Mouse (Mus musculus) CD4-positive helper T cell, adult 2 months (primary cell): Measurements from ENCODE around the gene Podxl.

Experiments used
- DNase-seq: peaks from one replicate; pipeline ENCODE4 v3.0.0-alpha.2; 2012; ENCODE audit warnings: low read depth, missing footprints, low spot score

Podxl gene

GRCm38 (mm10) chr6:31524121-31524520 is 39.7 kb downstream of the Podxl start:
- DNase-seq, result no peak

- no peak for DNase-seq
Measured at GRCm38 (mm10) chr6:31523657-31524056, 40.1 kb downstream of the Podxl start.

GRCm38 (mm10) chr6:31523039-31523438 is 40.7 kb downstream of the Podxl start:
- no peak for DNase-seq

DNA sequence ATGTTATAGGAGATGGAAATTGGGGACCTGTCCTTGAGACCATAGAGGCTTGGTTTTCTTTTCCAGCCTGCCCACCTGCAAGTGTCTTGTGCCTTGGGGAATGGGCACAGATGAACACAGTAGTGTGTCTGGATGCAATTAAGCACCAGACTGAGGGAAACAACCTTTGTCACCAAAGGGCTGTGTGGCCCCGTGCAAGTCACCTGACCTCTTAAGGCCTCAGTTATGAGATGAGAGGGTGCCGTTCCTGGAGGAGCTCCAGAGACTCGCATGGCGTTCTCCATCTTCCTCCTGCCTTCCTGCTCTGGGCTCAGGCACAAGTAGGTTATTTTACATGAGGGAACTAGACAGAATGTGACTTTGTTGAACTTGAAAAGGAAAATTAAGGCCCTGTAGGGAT is 41.3 kb downstream of the Podxl start:
- no peak for DNase-seq

DNA sequence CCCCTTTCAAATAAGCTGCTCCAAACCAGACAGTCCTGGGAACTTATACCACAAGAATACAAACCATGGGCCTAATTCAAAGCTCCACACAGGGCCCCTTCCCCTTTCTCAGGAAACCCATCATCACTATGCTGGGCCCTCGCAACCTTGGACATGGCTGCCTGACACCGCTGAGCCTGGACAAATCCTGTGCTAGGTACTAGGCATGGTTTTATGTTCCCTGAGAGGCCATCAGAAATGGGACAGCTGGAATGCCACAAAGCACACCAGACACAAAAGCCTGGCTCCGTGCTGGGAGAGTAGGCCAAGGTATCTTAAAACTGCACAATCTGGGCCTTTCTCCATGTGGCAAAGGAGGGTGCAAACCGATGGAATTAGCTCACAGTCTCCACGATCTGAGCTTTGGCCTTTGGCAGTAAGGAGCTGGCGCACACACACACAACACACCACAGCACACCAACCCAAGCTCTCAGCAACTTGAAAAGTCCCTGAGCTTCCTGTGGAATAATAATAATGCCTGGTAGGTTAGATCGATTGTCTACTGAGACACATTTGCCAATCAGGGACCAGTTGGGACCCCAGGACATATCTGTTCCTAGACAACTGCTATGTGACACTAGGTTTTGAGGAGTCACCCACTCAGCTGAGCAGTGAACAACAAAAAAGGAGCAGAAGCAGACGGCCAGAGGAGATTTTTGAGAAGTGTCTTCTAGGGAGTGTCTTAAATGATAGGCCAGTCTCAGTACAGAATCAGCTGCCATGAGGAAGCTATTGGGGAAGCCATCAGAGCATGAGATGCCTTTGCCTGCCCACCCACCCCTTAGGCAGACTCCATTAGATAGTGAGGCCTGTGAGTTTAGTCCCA is 42.1 kb downstream of the Podxl start:
- no peak for DNase-seq

- DNase-seq, result no peak
Measured at GRCm38 (mm10) chr6:31520486-31521215, 43.1 kb downstream of the Podxl start.

DNA sequence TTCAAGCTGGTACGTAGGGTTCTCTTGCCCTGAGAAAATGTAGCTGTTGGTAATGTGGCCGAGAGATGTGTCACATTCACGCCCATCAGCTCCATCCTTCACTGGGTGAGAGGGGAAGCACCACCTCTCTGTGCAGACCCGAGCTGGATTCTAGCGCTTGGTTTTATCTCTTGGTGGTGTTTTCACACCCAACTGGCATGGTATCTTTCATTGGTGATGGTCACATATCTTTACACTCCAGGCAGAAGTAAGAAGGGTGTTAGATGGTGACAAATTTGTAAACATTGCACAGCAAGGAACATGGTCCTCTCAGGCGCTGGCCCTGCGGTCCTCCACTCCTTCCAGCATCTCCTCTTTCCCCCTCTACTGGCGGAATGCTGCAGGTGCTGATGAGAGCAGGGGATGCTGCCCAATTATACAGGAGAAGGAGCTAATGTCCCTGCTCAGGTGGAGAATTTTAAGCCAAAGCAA is 44.7 kb downstream of the Podxl start:
- DNase-seq, result no peak

DNA sequence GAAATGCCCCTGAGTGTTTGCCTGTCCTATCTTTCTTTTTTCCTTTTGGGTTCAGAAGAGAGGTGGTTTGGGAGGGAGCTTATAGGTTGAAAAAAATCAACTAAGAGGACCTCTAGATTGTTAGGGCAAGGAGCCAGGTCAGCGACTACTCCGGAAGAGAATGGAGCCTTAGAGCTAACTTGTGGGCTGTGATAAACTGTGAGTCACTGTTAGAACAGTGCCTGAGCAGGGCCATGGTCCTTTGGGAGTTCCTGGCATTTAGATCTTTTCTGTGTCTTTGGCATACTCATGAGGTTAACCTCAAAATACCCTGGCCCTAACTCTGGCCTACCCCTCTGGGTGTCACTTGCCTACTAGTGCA is 45.5 kb downstream of the Podxl start:
- DNase-seq, result no peak

DNA sequence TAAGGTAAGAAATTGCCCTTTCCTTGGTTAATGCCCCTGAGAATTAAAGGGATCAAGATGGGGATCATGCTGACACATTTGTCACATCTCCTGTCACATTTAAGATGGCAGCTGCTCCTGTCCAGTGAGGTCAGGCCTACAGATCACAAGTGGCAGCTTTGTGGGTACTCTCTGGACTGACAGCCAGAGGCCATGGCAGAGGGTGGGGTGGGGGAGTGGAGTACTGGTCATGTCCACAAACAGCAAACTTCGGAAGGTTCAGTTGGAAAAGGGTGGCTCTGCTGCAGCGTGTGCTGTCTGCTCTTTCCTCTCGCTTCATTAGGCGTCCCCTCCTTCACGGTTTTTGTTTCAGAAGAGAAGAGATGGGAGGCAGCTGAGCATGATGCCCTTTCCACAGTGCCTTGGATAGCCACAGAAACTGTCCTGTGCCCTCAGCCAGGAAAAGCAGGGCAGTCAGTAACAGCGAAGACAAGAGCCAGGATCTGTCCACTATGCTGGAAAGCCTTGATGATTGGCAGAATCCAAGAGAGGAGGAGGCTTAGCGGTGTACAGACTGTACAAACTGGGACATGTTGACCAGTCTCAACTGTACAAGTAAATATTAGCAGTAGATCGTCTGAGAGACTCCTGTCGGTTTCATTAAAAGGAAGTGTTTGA is 46.0 kb downstream of the Podxl start:
- DNase-seq, result no peak

DNA sequence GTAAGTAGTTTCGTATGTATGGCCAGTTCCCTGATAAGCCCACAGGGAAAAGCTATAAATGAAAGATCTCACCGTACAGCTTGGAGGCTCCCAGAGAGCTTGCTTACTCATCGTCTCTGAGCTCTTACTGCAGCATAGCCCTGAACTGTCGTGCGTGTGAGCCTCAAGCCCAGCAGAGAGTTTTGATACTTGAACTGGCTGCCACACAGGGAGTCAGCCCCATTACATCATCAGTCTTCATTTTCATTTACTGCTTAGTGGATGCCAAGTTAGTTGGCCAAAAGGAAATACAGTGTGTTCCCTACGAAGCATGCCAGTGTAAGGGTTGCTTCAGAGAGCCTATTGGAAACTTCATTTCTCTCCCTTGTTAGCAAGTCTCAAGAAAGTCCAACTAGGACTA is 50.1 kb downstream of the Podxl start:
- no peak for DNase-seq

DNA sequence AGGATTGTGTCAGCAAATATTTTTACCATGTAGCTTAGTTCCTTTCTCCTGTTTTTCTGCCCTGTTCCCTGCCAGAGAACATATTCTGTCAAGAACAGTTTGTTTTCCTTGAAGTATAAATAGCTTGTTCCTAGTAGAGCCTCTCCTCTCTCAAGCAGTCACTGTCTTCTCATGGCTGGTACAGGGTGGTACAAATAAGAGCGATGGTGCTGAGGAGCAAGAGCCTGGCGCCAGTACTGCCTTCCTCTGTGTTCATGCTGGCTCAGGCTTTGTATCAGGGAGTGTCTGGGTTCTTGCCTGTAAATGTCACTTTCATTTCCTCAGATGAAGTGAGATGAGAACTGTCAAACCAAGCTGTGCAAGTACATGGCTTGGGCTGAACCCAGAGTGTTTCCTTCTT is 61.2 kb downstream of the Podxl start:
- no peak for DNase-seq

GRCm38 (mm10) chr6:31500691-31501090 is 63.1 kb downstream of the Podxl start:
- DNase-seq, result no peak

GRCm38 (mm10) chr6:31500260-31500659 is 63.5 kb downstream of the Podxl start:
- DNase-seq, result no peak

DNA sequence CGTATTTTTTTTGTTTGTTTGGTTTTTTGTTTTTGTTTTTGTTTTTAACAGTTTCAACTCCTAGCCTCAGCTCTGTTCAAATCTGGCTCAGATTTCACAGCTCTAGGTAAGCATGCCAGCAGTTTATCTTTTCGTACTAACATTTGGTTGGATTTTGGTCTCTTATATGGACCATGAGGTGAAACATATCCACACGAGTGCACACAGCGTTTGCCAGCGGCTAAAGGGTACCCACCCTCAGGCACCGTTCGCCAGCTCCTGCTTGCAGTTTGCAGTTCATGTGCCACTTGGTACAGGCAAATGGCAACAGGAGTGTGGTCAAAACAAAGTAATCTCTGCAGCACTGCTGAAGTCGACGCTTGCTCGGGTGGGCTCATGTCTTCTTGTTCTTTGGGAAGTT is 63.9 kb downstream of the Podxl start:
- no peak for DNase-seq

GRCm38 (mm10) chr6:31496227-31496626 is 67.6 kb downstream of the Podxl start:
- no peak for DNase-seq

DNA sequence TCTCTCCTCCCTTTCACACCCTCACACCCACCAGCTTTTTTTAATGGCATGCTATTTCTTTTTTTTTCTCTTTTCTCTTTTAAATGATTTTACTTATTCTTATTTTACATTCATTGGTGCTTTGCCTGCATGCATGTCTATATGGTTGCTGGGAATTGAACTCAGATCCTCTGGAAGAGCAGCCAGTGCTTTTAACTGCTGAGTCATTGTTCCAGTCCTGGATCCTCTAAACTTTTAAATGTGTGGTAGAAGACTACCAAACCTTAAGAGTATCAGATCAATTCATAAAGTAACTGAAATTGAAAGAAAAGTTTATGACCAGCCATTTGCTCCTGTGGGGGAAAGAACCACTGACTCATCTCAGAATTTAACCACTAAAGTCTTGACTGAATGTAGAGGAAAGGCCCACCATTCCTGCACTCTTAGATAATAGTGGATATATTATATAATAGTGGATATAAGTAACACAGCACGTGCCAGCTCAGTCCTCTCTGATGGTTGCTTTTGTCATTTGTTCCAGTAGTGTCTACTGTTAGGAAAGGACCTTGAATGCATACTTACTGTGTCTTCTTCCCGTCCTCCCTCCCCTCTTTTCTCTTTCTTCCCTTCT is 68.6 kb downstream of the Podxl start:
- DNase-seq, result no peak

DNA sequence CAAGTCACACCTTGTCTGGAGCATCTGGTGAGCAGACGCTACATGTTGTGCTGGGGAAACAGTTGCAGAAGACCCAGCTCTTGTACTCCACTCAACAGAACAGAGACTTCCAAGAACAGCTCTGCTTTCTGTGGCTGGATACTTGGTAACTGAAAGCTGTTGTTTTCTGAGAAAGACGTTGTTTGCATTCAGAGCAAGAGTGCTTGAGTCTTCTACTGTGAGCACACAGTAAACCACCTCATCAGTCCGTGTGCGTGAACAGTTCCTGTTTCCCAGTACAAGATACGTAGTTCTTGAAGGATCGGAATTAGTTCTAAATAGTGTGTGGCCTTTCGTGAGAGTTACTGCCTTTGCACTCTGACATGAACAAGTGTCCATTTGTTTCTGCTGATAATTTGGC is 73.8 kb downstream of the Podxl start:
- no peak for DNase-seq

DNA sequence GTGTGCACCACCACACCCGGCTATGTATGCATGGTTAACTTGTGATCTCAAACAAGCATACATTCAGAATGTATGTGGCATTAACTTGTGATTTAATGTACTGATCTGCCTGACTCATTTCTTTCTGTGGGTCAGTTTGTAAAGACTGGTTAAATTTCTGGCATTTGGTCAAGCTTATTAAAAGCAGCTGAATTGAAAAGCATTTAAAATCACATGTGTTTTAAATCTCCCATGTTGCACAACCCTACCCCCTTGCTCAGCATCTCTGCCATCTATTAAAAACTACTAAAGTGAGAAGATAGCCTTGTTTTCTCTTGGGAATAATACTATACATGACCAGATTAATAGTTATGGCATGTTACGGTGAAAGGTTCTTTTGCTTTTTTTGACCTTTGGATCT is 77.2 kb downstream of the Podxl start:
- no peak for DNase-seq

- DNase-seq, result no peak
Measured at GRCm38 (mm10) chr6:31480008-31480407, 83.8 kb downstream of the Podxl start.

- DNase-seq, result no peak
Measured at GRCm38 (mm10) chr6:31478221-31478620, 85.6 kb downstream of the Podxl start.
